Mouse (Mus musculus): Measurements from ENCODE around the gene Hdgfl2. TPM values are rescaled to one million over a fixed set of nuclear protein-coding genes. Genes with fewer than 3 reads are reported as not detected.
A peak's percentile ranks its signal among the peaks of the same experiment; 100 is the strongest.

The Hdgfl2 gene
- polyA plus RNA-seq, 1 experiment from 2014 or later: 43.0 TPM

DNA sequence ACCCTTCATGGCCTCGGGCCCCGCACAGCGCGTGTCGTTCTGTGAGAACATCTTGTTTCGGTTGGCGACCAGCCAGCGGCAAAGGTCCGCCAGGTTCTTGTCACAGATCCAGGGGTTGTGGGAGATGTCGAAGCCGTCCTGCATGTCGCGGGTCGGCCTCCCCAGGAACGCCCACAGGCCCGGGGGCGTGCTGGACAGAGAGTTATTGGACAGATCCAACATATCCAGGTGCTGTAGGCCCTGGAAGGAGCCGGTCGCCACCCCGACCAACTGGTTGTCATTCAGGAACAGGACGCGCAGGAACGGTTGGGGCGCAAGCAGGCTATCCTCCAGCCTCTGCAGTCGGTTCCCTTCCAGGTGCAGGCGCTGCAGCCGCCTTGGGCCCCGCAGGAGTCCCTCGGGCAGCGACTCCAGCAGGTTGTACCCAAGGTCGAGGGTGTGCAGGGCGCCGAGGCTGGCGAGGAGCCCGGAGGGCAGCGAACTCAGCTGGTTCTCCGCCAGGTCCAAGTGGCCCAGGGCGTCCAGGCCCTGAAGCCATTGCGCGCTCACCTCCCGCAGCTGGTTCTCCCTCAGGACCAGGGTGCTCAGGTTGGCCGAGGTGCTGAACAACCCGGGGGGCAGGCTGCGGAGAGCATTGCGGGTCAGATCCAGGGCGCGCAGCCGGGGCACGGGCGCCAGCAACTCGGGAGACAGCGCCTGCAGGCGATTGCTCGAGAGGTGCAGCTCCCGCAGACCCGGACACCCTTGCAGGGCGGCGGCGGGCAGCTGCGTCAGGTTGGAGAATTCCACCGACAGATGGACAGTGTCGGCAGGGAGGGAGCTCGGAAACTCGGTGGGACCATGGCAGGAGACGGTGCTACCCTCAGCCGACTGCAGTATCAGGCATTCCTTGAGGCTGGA, 40.8 kb downstream of the Hdgfl2 start:
- no peak for ATAC-seq (ENCODE audit: insufficient read depth)
- Histone ChIP-seq H3K4me1 (replicated peaks) (peaks cover 31% of the 10 kb centered on the region), H3K27me3 (peaks cover 82% of the 10 kb centered on the region), H3K4me2 (peak overlapping the region; percentile 46), H3K9ac (no peak overlapping the region), H3K4me3 (replicated peaks) (peak overlapping the region; percentile 29), H3K9me3 (replicated peaks) (peaks cover 5% of the 10 kb centered on the region; the same call in 1 of the 2 replicates), H3K27ac (replicated peaks) (no peak overlapping the region), H3K36me3 (replicated peaks) (no peaks in the 10 kb centered on the region)
- WGBS (ENCODE audit: insufficient replicate concordance): 7% methylated on average over 66 of the region's 66 CpGs

DNA sequence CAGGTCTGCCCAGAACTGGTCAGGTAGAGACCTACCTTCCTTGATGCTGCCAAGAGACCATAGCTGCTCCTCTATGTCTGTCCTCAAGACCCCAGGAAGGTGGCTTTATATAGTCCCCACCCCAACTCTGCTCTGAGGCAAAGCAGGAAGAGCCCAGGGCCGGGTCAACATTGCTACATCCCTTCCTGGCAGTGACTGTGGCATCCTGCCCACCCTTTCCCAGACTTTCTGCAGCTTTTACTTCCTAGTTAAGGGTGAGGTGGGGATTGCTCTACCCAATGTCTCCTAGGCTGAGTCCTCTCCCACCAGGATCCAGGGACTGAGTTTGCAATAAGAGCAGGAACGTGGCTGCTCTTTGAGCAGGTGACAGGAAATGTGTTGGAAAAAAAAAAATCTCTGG, 42.4 kb downstream of the Hdgfl2 start, which contains the start of gene Lrg1:
Lrg1 (minus strand) TSS at position 176 of the 400 bp plus-strand sequence.
- no peak within 1 kb of the TSS for H3K9ac ChIP-seq
- H3K4me1 ChIP-seq (replicated peaks): peaks cover 31% of the 10 kb centered on the region
- H3K4me2 ChIP-seq: 0 out of 2 replicates have a peak within 1 kb of the TSS, but pooled peaks have one; percentile 46
- H3K27me3 ChIP-seq: peaks cover 75% of the 10 kb centered on the region
- peaks cover 5% of the 10 kb centered on the region; the same call in 1 of the 2 replicates for H3K9me3 ChIP-seq (replicated peaks)
- no peaks in the 10 kb centered on the region for H3K36me3 ChIP-seq (replicated peaks)
- H3K4me3 ChIP-seq (replicated peaks): peak within 1 kb of the TSS; percentile 29; the same call in 1 of the 2 replicates
- no peak within 1 kb of the TSS for H3K27ac ChIP-seq (replicated peaks)
- WGBS (ENCODE audit: insufficient replicate concordance): 31% methylated on average over 2 of the region's 2 CpGs
- ATAC-seq (ENCODE audit: insufficient read depth): no peak

DNA sequence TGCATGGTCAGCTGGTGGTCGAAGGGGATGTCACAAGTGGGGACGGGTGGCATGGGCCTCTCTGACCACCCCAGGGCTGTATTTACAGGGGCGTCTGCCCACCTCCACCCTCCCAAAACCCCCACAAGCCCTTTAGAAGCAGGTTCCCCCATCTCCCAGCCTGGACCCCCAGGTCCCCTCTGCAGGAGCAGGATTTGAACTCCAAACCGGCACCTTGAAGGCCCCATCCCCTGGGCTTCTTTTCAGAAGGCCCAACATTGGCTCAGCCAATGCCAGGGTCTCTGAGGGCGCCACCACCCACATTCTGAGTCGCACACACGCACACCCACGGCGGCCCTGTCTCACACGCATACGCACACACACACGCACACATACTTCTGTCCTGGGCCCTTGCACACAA, 43.7 kb downstream of the Hdgfl2 start:
- no peaks in the 10 kb centered on the region for H3K36me3 ChIP-seq (replicated peaks)
- H3K27ac ChIP-seq (replicated peaks): no peak overlapping the region
- H3K4me3 ChIP-seq (replicated peaks): no peak overlapping the region
- peaks cover 65% of the 10 kb centered on the region for H3K27me3 ChIP-seq
- H3K4me2 ChIP-seq: no peak overlapping the region
- no peak overlapping the region for H3K9ac ChIP-seq
- H3K9me3 ChIP-seq (replicated peaks): peaks cover 5% of the 10 kb centered on the region; the same call in 1 of the 2 replicates
- ATAC-seq (ENCODE audit: insufficient read depth): no peak
- 75% methylated on average over 12 of the region's 12 CpGs for WGBS (ENCODE audit: insufficient replicate concordance)
- peaks cover 24% of the 10 kb centered on the region; the same call in 1 of the 2 replicates for H3K4me1 ChIP-seq (replicated peaks)

DNA sequence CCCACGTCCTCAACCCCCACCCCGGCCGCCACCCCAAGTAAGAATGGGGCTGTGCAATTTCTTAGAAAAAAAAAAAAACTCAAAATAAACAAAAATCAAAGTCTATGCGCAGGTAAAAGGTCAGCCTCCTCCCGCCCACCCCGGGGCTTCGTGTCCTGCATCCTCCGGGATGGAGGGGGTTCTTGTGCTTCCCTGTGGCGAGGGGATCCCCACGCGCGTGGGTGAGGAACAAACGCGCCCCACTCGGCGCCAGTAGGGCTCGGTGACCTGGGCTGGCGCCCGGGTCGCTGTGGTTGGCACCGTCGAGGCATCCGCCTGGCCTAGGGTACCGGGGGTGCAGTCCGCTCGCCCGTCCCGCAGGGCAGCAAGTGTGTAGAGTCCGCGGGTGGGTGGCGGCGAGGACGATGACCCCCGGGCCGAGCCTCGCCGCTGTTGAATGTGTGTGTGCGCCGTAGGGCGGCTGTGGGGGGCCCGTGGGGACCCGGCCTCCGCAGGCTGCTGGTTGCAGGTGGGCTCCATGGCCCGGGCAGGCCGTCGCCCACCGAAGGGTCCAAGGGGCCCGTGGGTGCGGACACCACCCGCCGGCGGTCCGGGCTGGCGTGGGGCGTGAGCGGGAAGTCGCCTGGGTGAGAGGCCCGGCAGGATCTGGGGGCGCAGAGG, 44.4 kb downstream of the Hdgfl2 start:
- peak overlapping the region; percentile 61 for H3K4me2 ChIP-seq
- H3K36me3 ChIP-seq (replicated peaks): no peaks in the 10 kb centered on the region
- no peak for ATAC-seq (ENCODE audit: insufficient read depth)
- peaks cover 5% of the 10 kb centered on the region; the same call in 1 of the 2 replicates for H3K9me3 ChIP-seq (replicated peaks)
- H3K27ac ChIP-seq (replicated peaks): no peak overlapping the region
- H3K9ac ChIP-seq: no peak overlapping the region
- WGBS (ENCODE audit: insufficient replicate concordance): 58% methylated on average over 59 of the region's 59 CpGs
- peaks cover 24% of the 10 kb centered on the region; the same call in 1 of the 2 replicates for H3K4me1 ChIP-seq (replicated peaks)
- peaks cover 59% of the 10 kb centered on the region for H3K27me3 ChIP-seq
- H3K4me3 ChIP-seq (replicated peaks): peak overlapping the region; percentile 36

DNA sequence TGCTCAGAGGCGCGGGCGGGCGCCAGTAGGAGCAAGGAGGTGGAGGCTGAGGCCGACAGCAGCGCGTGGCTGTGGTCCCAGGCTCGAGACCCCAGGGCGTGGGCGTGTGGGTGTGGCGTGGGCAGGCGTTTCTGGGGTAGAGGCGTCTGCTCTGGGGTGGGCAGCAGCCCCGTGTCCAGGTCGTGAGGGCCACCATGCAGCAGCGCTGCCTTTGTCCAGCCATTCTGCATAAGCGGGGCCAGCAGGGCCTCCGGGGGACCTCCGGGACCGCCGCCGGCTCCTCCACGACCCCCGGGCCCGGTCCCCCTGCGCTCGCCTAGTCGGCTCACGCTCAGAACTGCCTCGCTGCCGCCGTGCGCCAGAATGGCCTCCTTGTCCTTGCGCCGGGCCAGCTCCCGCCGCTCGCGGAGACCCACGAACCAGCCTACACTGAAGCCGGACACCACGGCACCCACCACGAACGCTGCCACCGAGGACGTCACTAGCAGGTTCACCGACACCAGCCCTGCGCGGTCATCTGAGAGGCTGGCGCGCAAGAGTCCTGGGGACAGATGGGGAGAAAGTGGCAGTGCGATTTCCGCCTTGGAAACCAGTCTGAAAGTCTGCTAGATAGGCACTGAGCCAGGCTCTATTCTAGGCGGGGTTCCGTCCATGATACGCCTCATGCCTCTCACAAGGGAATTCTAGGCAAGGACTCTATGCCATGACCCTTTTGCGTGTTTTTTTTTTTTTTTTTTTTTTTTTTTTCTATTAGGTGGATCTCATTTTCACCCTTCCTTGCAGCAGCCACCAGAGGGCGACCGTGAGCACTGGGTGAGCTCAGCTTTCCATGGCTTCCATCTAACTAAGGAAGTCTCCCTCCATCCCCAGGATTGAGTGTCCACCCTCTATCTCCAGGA, 45.2 kb downstream of the Hdgfl2 start:
- 40% methylated on average over 59 of the region's 59 CpGs for WGBS (ENCODE audit: insufficient replicate concordance)
- no peaks in the 10 kb centered on the region for H3K36me3 ChIP-seq (replicated peaks)
- H3K9me3 ChIP-seq (replicated peaks): peaks cover 5% of the 10 kb centered on the region; the same call in 1 of the 2 replicates
- H3K27ac ChIP-seq (replicated peaks): no peak overlapping the region
- peak overlapping the region; percentile 61 for H3K4me2 ChIP-seq
- no peak for ATAC-seq (ENCODE audit: insufficient read depth)
- H3K27me3 ChIP-seq: peaks cover 51% of the 10 kb centered on the region
- H3K4me1 ChIP-seq (replicated peaks): peaks cover 20% of the 10 kb centered on the region; the same call in 1 of the 2 replicates
- no peak overlapping the region for H3K9ac ChIP-seq
- H3K4me3 ChIP-seq (replicated peaks): peak overlapping the region; percentile 36

DNA sequence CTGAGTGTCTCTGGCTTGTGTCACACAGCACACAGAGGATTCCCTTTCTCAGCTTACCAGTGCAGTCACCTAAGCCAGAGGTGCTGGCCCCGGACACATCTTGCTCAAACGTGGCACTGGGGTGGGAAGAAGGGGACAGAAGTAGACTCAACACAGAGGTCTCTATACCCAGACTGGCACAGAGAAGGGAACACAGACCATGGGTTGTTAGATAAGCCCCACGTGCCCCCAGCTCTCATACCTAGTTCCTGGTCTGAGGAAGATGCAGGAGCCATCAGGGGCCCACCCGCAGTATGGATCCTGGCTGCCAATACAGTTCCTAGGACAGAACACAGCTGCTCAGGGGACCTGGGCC, 45.8 kb downstream of the Hdgfl2 start:
- peaks cover 5% of the 10 kb centered on the region; the same call in 1 of the 2 replicates for H3K9me3 ChIP-seq (replicated peaks)
- H3K4me1 ChIP-seq (replicated peaks): peaks cover 14% of the 10 kb centered on the region; the same call in 1 of the 2 replicates
- peaks cover 44% of the 10 kb centered on the region for H3K27me3 ChIP-seq
- H3K4me2 ChIP-seq: no peak overlapping the region
- H3K9ac ChIP-seq: no peak overlapping the region
- H3K27ac ChIP-seq (replicated peaks): no peak overlapping the region
- H3K36me3 ChIP-seq (replicated peaks): no peaks in the 10 kb centered on the region
- no peak overlapping the region for H3K4me3 ChIP-seq (replicated peaks)
- ATAC-seq (ENCODE audit: insufficient read depth): no peak
- WGBS (ENCODE audit: insufficient replicate concordance): 82% methylated on average over 4 of the region's 4 CpGs

DNA sequence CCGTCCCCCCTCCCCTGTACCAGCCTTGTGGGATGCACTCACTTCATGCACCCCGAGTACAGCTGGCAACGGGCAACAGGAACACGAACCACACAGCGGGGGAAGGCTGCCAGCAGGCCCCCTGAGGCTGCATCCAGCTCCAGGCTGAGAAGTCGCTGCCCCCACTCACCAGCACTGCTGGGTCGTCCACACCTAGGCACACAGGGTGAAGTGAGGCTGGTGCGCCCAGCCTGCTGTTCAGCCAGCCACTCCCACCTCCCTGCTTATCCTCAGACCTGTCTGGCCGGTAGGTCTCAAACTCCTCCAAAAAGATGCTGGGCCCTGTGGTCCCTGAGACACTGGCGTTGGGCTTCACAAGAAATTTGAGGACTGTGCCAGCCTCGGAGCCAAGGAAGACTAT, 46.7 kb downstream of the Hdgfl2 start:
- 71% methylated on average over 11 of the region's 11 CpGs for WGBS (ENCODE audit: insufficient replicate concordance)

DNA sequence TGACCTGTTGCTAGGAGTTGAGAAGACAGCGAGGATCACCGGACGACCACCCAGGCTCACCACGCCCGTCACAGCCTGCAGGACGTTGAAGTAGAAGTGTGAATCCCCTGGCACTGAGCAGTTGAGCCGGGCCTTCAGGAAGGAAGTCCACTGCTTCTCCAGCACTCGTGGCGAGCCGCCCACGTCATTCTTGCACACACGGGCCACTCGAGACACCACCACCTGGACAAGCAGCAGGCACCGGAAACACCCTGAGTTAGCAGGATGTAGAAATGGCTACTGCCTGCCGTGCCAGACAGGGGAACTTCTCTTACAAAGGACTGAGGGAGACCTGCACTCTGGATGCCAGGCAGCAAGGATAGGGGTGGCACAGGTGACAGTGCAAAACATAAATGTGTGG, 48.8 kb downstream of the Hdgfl2 start:
- Histone ChIP-seq H3K27ac (replicated peaks) (no peak overlapping the region), H3K27me3 (peaks cover 16% of the 10 kb centered on the region), H3K4me3 (replicated peaks) (no peak overlapping the region), H3K9ac (no peak overlapping the region), H3K36me3 (replicated peaks) (peaks cover 7% of the 10 kb centered on the region), H3K9me3 (replicated peaks) (no peaks in the 10 kb centered on the region), H3K4me1 (replicated peaks) (peaks cover 19% of the 10 kb centered on the region), H3K4me2 (no peak overlapping the region)
- 67% methylated on average over 15 of the region's 15 CpGs for WGBS (ENCODE audit: insufficient replicate concordance)
- no peak for ATAC-seq (ENCODE audit: insufficient read depth)

More for the DNA sequence above, 46.7 kb downstream of the Hdgfl2 start:
- Histone ChIP-seq H3K4me2 (no peak overlapping the region), H3K4me3 (replicated peaks) (no peak overlapping the region), H3K9me3 (replicated peaks) (peaks cover 5% of the 10 kb centered on the region; the same call in 1 of the 2 replicates), H3K36me3 (replicated peaks) (peaks cover 5% of the 10 kb centered on the region), H3K27me3 (peaks cover 35% of the 10 kb centered on the region), H3K27ac (replicated peaks) (no peak overlapping the region), H3K9ac (no peak overlapping the region), H3K4me1 (replicated peaks) (0 out of 2 replicates have a peak, but pooled peaks cover 11% of the 10 kb centered on the region)
- ATAC-seq (ENCODE audit: insufficient read depth): no peak

DNA sequence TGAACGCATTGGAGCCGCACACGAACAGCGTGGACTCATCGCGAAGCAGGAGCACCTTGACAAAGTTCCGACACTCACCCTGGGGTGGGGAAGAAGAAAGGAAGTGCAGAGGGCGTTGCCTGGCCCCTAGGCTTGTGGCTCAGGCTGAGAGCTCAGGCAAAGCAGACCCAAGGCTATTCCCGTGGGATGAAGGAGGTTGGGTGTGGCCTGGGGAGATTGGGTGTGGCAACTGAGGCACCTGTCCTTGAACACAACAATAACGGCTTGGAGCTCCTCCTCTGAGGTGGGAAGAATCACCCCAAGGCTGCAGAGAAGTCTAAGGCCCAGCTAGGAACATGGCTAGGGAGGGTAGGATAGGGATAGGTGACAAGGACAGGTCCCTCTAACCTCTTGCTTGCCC, 51.7 kb downstream of the Hdgfl2 start:
- H3K4me2 ChIP-seq: no peak overlapping the region
- H3K9me3 ChIP-seq (replicated peaks): no peaks in the 10 kb centered on the region
- WGBS (ENCODE audit: insufficient replicate concordance): 79% methylated on average over 10 of the region's 10 CpGs

DNA sequence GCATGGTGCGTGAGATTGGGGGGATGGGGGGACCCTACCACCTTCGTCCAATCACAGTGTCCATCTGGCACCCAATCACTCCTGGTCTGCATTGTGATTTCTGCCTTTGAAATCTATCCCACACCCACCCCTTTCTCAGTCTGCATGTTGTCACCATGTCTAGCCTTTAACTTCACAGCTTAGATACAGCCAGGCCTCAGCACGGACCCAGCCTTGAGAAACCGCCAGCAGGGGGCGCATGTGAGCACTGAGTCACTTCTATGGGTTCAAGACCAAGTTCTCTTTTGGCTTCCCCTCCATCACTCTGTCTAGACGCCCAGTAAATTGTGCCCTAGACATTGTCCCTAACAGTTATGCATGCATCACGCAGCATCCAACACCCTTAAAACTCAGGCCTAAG, 52.4 kb downstream of the Hdgfl2 start:
- no peaks in the 10 kb centered on the region for H3K27me3 ChIP-seq
- no peak for ATAC-seq (ENCODE audit: insufficient read depth)
- no peak overlapping the region for H3K4me2 ChIP-seq
- H3K36me3 ChIP-seq (replicated peaks): peaks cover 7% of the 10 kb centered on the region
- H3K4me1 ChIP-seq (replicated peaks): peaks cover 30% of the 10 kb centered on the region
- WGBS (ENCODE audit: insufficient replicate concordance): 33% methylated on average over 7 of the region's 7 CpGs
- no peak overlapping the region for H3K27ac ChIP-seq (replicated peaks)
- no peak overlapping the region for H3K4me3 ChIP-seq (replicated peaks)
- H3K9me3 ChIP-seq (replicated peaks): no peaks in the 10 kb centered on the region
- H3K9ac ChIP-seq: no peak overlapping the region

More for the DNA sequence above, 51.7 kb downstream of the Hdgfl2 start:
- Histone ChIP-seq H3K27ac (replicated peaks) (no peak overlapping the region), H3K36me3 (replicated peaks) (peaks cover 7% of the 10 kb centered on the region), H3K27me3 (no peaks in the 10 kb centered on the region), H3K4me3 (replicated peaks) (no peak overlapping the region), H3K9ac (no peak overlapping the region), H3K4me1 (replicated peaks) (peaks cover 30% of the 10 kb centered on the region)
- ATAC-seq (ENCODE audit: insufficient read depth): no peak

Data from liver, embryonic 15.5 days (tissue).